Mouse (Mus musculus) myocyte (in vitro differentiated cells): ENCODE measurements at regions not wholly inside any gene's neighbourhood (a gene's known extent, or its start where the extent isn't known, plus 50 kb on each side); places are given as distances from the start of the nearest gene placed in this dataset.

ENCODE experiments used
- CEBPB ChIP-seq: IDR thresholded peaks from 2 replicates; pipeline ENCODE4 v1.6.1; 2011; ENCODE audit warnings: mild to moderate bottlenecking, moderate library complexity; ENCODE audit not compliant: poor library complexity, insufficient read depth, severe bottlenecking
- E2F4 ChIP-seq: IDR thresholded peaks from one replicate; pipeline ENCODE4 v1.6.1; 2011; ENCODE audit warnings: mild to moderate bottlenecking, control low read depth, moderate library complexity; ENCODE audit not compliant: insufficient read depth
- MAX ChIP-seq: IDR thresholded peaks from one replicate; pipeline ENCODE4 v1.6.1; 2011; ENCODE audit warnings: low read depth, mild to moderate bottlenecking, control low read depth
- POLR2A ChIP-seq: IDR thresholded peaks from one replicate; pipeline ENCODE4 v1.6.1; 2011; ENCODE audit warnings: low read depth, mild to moderate bottlenecking, control low read depth, moderate library complexity; ENCODE audit not compliant: insufficient read length
- POLR2AphosphoS2 ChIP-seq: IDR thresholded peaks from one replicate; pipeline ENCODE4 v1.6.1; 2011; ENCODE audit warnings: low read depth, control low read depth; ENCODE audit not compliant: insufficient read length
- USF1 ChIP-seq: IDR thresholded peaks from one replicate; pipeline ENCODE4 v1.6.1; 2011; ENCODE audit warnings: low read depth, mild to moderate bottlenecking, control low read depth, moderate library complexity

GRCm38 (mm10) chr13:63957098-63957497 is 131.9 kb downstream of the Hsd17b3 start:
- TF ChIP-seq POLR2A (no peak), E2F4 (no peak), CEBPB (no peak), MAX (no peak), POLR2AphosphoS2 (no peak), USF1 (no peak)
